Mouse (Mus musculus) testis, adult 2 months (tissue): ENCODE results near the gene Bach2.

Source experiments
- CTCF ChIP-seq: fragments of 200-500 bp; IDR thresholded peaks from 2 replicates; pipeline ENCODE4 v1.5.1; 2012; ENCODE audit warnings: low read depth, mild to moderate bottlenecking, inconsistent platforms, low read length, moderate library complexity; ENCODE audit not compliant: control insufficient read depth, insufficient read depth, insufficient replicate concordance
- POLR2A ChIP-seq: fragments of 200-500 bp; IDR thresholded peaks from 2 replicates; pipeline ENCODE4 v1.6.1; 2012; ENCODE audit warnings: low read depth, mild to moderate bottlenecking, inconsistent platforms, low read length, moderate library complexity; ENCODE audit not compliant: control insufficient read depth

DNA sequence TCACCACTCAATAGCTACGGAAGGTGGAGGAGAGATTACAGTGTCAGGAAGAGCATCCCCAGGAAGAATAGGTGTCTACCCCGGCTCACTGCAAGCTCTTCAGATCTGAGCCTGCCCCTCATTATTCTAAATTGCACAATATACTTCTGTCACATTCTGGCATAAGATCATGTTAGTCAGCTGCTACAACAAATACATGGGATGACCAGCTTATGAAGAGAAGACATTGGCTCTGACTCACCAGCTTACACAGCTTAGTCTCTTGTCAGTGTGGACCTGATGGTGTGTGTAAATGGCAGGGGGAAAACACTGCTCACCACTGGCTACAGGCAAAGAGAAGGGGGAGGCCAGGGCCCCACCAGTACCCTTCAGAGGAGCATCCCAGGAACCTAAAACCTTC is 127.6 kb downstream of the Bach2 start:
- no peak for TF ChIP-seq CTCF
- no peak for TF ChIP-seq POLR2A
